Mouse (Mus musculus) kidney, postnatal 4 days (tissue): ENCODE data around the gene Hcfc1r1.

ENCODE experiments used
- DNase-seq, 2 experiments: peaks; one replicate each; pipeline ENCODE4 v3.0.0; 2021; ENCODE audit warnings: mixed read lengths in 2 of 2

Gene Hcfc1r1

DNA sequence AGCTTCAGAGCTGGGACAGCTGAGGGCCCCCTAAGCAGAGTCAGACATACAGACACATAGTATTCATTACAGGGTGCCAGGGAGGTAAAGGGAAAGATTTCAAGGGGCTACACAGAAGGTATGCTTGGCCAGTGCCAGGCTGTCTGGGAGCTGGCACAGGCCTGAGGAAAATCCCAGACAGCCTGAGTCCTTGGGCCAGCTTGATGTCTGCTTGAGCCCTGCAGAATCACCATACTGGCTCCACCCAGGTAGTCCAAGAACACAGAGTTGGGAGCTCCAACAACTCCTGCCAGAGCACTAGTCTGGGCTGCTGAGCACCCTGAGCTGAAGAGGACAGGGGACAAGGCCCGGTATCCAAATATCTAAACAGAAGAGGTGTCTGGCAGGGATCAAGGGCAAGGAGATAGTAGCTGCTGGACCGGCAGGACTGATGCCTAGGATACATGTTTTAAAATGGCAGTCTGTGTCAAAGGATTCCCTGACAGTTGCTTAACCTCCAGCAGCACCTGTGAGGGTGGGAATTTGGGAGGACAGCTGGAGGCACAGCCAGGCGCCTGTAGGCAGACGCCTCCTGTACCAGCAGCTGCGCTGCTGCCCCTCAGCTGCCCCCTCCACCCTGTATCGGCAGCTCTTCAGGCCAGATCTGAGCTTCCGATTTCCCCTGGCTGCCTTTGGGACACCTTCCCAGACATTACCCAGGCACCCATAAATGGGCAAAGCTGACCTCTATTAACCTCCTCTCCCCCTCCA is 49.2 kb downstream of the Hcfc1r1 start, which contains the start of gene 1520401A03Rik:
1520401A03Rik (minus strand) TSS at position 408 of the 750 bp plus-strand sequence.
- DNase-seq: no peak
